Mouse (Mus musculus) midbrain, embryonic 14.5 days (tissue): ENCODE measurements around the gene Zfp426. TPM values are rescaled to one million over a fixed set of nuclear protein-coding genes. Genes with fewer than 3 reads are reported as not detected.

Source experiments
- polyA plus RNA-seq: library from polyadenylated mRNA; unstranded; fragments of >200 nt; fragmentation: Nextera tagmentation; extraction: Ambion mirVana; gene quantifications from 2 replicates; pipeline ENCODE4 v1.2.1, GENCODE M21; 2014

The Zfp426 gene
- polyA plus RNA-seq, 1 experiment from 2014 or later = 39.5 TPM

Other genes with a start within 250 kb of the Zfp426 start
- not detected in 2 replicates for gene Olfr39, start 210.4 kb downstream of the Zfp426 start, polyA plus RNA-seq
- not detected in 2 replicates for gene Olfr873, start 194.2 kb downstream of the Zfp426 start, polyA plus RNA-seq
- gene Olfr18, start 156.7 kb downstream of the Zfp426 start, polyA plus RNA-seq = 0.08 and 0.32 TPM in 2 replicates
- gene Zfp560, start 107.6 kb downstream of the Zfp426 start, polyA plus RNA-seq = 49.2 and 50.5 TPM in 2 replicates
- 25.3 and 31.0 TPM in 2 replicates for gene Zfp26, start 32.6 kb downstream of the Zfp426 start, polyA plus RNA-seq
- 98.2 and 123 TPM in 2 replicates for gene Zfp266, start 28.7 kb upstream of the Zfp426 start, polyA plus RNA-seq
- 55.9 and 56.0 TPM in 2 replicates for gene Zfp846, start 88.5 kb upstream of the Zfp426 start, polyA plus RNA-seq
- 444 and 552 TPM in 2 replicates for gene Ubl5, start 150.1 kb upstream of the Zfp426 start, polyA plus RNA-seq
- 12.1 and 20.8 TPM in 2 replicates for gene Fbxl12, start 152.0 kb upstream of the Zfp426 start, polyA plus RNA-seq
- gene Pin1, start 159.3 kb upstream of the Zfp426 start, polyA plus RNA-seq = 56.7 and 68.6 TPM in 2 replicates